Mouse (Mus musculus) urinary bladder, postnatal 10 days (tissue): ENCODE results near the gene Fuca1.
A peak's percentile ranks its signal among the peaks of the same experiment; 100 is the strongest.
"Not testable (repeated sequence)": the region's sequence is repeated elsewhere in the genome, so short reads cannot be mapped to it uniquely, and the experiment has no call there.

Experiments used
- DNase-seq: peaks from one replicate; pipeline ENCODE4 v3.0.0; 2022; ENCODE audit warnings: low spot score

Gene Fuca1

GRCm38 (mm10) chr4:135954241-135954640 is 33.7 kb downstream of the Fuca1 start:
- DNase-seq = peak; percentile 59

GRCm38 (mm10) chr4:135955886-135956285 is 35.4 kb downstream of the Fuca1 start:
- DNase-seq = no peak

- DNase-seq = no peak
Observed at GRCm38 (mm10) chr4:135958354-135958753, 37.8 kb downstream of the Fuca1 start.

- DNase-seq = no peak
Observed at GRCm38 (mm10) chr4:135960717-135961116, 40.2 kb downstream of the Fuca1 start.

GRCm38 (mm10) chr4:135961709-135962108 is 41.2 kb downstream of the Fuca1 start:
- DNase-seq = no peak

- no peak for DNase-seq
Observed at GRCm38 (mm10) chr4:135962198-135962597, 41.7 kb downstream of the Fuca1 start.

- no peak for DNase-seq
Observed at GRCm38 (mm10) chr4:135962946-135963345, 42.4 kb downstream of the Fuca1 start.

- peak; percentile 82 for DNase-seq
Observed at GRCm38 (mm10) chr4:135963457-135964193, 43.1 kb downstream of the Fuca1 start, which contains the start of gene Gale. TSS of gene Gale (plus strand) at chr4:135963727.

GRCm38 (mm10) chr4:135964426-135964825 is 43.9 kb downstream of the Fuca1 start:
- no peak for DNase-seq

- no peak for DNase-seq
Observed at GRCm38 (mm10) chr4:135965113-135965512, 44.6 kb downstream of the Fuca1 start.

GRCm38 (mm10) chr4:135966283-135966682 is 45.7 kb downstream of the Fuca1 start:
- no peak for DNase-seq

- DNase-seq = no peak
Observed at GRCm38 (mm10) chr4:135967086-135967760, 46.7 kb downstream of the Fuca1 start.

GRCm38 (mm10) chr4:135968271-135968869 is 47.8 kb downstream of the Fuca1 start:
- no peak for DNase-seq

GRCm38 (mm10) chr4:135969070-135969750 is 48.7 kb downstream of the Fuca1 start:
- no peak for DNase-seq

- DNase-seq = no peak
Observed at GRCm38 (mm10) chr4:135970585-135970984, 50.0 kb downstream of the Fuca1 start.

GRCm38 (mm10) chr4:135971805-135972555 is 51.4 kb downstream of the Fuca1 start:
- DNase-seq = no peak

GRCm38 (mm10) chr4:135972556-135972906 is 52.0 kb downstream of the Fuca1 start, which contains the start of gene Lypla2:
TSS of gene Lypla2 (minus strand) at chr4:135972626.
- peak; percentile 72 for DNase-seq

- no peak for DNase-seq
Observed at GRCm38 (mm10) chr4:135972911-135973811, 52.6 kb downstream of the Fuca1 start.

GRCm38 (mm10) chr4:135976146-135976545 is 55.6 kb downstream of the Fuca1 start:
- no peak for DNase-seq

GRCm38 (mm10) chr4:135980223-135980622 is 59.7 kb downstream of the Fuca1 start:
- not testable (repeated sequence) for DNase-seq
